Mouse (Mus musculus): ENCODE results near the gene Pabpc4. TPM values are rescaled to one million over a fixed set of nuclear protein-coding genes. Genes with fewer than 3 reads are reported as not detected.
A peak's percentile ranks its signal among the peaks of the same experiment; 100 is the strongest.
"Not testable (repeated sequence)": the region's sequence is repeated elsewhere in the genome, so short reads cannot be mapped to it uniquely, and the experiment has no call there.

Pabpc4 gene
- polyA plus RNA-seq, 1 experiment: 35.3 TPM

DNA sequence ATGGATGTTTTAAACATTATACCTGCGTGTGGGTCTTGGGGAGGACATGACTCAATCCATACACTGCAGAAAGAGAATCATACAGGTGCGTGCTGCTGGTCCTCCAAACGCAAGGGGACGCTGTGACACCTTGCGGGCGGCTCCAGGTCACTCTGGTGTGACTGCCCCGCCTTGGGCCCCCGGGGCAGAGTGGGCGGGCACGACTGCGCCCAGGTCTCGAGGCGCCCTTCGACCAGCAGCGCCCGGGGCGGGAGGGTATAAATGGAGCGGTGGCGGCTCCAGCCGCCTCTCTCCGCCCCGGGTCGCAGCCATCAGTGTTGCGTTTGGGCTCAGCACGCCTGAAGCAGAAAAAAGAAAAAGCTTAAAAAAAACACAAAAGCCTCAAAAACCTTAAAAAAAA lies 20.3 kb downstream of the Pabpc4 start:
- Histone ChIP-seq H3K4me3 (ENCODE audit: insufficient read depth, low read length) (peak overlapping the region; percentile 40), H3K4me1 (ENCODE audit: control insufficient read depth, insufficient read depth, low read length) (peaks cover 5% of the 10 kb centered on the region), H3K27ac (ENCODE audit: insufficient read depth, low read length) (peak overlapping the region; percentile 82)
- peak; percentile 68 for TF ChIP-seq CTCF (IDR thresholded peaks at IDR 0.05; ENCODE audit: extremely low read depth, insufficient read depth, low read length)
- no peak for TF ChIP-seq POLR2A (IDR thresholded peaks at IDR 0.05; ENCODE audit: extremely low read depth, insufficient read depth, low read length)

DNA sequence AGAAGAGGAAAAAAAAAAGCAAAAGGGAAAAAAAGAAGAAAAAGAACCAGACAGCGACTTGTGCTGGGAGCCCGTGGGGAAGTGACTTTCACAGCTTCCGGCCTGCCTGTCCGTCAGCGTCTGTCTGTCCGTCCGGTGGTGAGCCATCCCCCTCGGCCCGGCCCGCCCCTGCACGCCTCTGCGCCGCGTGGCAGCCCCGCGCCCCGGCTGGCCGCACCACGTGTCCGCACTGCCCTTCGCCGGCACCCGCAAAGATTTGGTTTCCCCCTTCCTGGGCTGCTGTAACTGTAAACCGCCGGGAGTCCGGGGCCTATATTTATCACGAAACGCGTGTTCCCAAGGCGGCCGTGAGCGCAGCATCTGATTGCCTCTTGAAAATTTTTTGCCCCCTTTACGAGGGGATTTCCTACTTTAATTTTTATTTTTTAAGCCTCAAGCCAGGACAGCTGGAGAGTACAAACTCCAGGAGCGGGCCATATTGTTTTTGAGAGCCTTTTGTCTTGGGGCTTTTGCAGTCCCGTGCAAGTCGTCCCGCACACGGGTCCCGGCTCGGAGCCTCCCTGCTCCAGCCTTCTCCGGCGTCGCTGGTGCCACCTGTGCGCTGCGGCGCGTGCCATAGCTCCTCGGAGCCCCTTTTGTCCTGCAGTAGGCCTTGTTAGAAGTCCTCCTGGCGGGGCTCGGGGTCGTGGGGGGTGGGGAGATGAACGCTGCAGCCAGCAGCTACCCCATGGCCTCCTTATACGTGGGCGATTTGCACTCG lies 20.9 kb downstream of the Pabpc4 start:
- peak overlapping the region; percentile 40 for H3K4me3 ChIP-seq (ENCODE audit: insufficient read depth, low read length)
- H3K4me1 ChIP-seq (ENCODE audit: control insufficient read depth, insufficient read depth, low read length); H3K27ac ChIP-seq (ENCODE audit: insufficient read depth, low read length): not testable (repeated sequence)

DNA sequence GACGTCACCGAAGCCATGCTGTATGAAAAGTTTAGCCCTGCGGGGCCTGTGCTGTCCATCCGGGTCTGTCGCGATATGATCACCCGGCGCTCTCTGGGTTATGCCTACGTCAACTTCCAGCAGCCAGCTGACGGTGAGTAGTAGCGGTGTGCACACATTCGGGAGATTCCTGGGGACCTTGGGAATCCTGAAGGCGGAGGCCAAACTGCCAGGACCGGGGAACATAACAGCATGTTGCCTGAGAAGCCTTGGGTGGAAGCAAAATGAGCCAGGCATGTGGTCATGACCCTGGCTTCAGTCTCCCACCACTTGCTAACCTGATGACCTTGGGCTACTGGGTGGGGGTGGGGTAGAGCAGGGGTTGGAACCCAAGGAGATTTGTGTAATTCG lies 21.5 kb downstream of the Pabpc4 start:
- not testable (repeated sequence) for H3K4me1 ChIP-seq (ENCODE audit: control insufficient read depth, insufficient read depth, low read length); H3K27ac ChIP-seq (ENCODE audit: insufficient read depth, low read length)
- peak overlapping the region; percentile 40 for H3K4me3 ChIP-seq (ENCODE audit: insufficient read depth, low read length)

DNA sequence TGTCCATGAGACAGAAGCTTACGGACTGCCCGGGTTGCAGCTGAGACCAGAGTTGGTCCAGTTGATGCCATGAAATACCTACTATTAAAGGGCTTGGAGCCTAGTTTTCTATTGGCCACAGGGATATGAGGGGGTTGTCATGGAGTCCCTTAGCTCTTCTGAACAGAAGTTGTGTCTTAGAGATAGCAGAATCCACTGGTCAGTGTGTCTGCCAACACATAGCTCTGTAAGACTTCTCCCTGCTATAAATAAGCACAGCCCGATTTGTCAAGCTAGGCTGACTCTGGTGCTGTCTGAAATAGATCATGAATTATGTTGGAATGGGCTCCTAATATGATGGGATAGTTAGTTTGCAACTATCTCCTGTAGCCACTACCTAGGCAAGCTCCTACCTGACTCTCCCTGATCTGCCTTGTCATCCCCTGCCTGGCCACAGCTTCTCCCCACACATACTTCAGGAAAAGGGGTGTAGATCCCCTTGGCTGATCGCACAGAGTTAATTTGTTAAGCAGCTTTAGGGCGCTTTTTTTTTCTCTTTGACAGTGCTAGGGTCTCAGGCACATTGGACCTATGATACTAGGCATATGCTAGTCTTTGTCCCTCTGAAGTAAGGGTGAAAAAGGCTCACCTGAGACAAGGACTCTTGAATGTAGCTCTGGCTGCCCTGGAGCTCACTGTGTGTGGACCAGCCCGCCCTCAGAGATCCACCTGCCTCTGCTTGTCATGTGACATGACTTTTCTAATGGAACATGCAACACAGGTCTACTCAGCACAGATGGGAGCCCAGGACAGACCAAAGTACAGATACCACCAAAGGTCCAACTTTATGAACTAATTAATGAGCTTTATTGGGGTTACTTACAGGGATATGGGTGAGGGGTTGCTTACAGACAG lies 22.8 kb downstream of the Pabpc4 start:
- Histone ChIP-seq H3K4me3 (ENCODE audit: insufficient read depth, low read length) (no peak overlapping the region), H3K27ac (ENCODE audit: insufficient read depth, low read length) (no peak overlapping the region), H3K4me1 (ENCODE audit: control insufficient read depth, insufficient read depth, low read length) (peaks cover 5% of the 10 kb centered on the region)
- TF ChIP-seq CTCF (IDR thresholded peaks at IDR 0.05; ENCODE audit: extremely low read depth, insufficient read depth, low read length) (no peak), POLR2A (IDR thresholded peaks at IDR 0.05; ENCODE audit: extremely low read depth, insufficient read depth, low read length) (no peak)

GRCm38 (mm10) chr4:123286790-123287189 lies 24.6 kb downstream of the Pabpc4 start:
- no peak for TF ChIP-seq POLR2A (IDR thresholded peaks at IDR 0.05; ENCODE audit: extremely low read depth, insufficient read depth, low read length)
- no peak for TF ChIP-seq CTCF (IDR thresholded peaks at IDR 0.05; ENCODE audit: extremely low read depth, insufficient read depth, low read length)
- H3K4me3 ChIP-seq (ENCODE audit: insufficient read depth, low read length): no peak overlapping the region
- peaks cover 5% of the 10 kb centered on the region for H3K4me1 ChIP-seq (ENCODE audit: control insufficient read depth, insufficient read depth, low read length)
- H3K27ac ChIP-seq (ENCODE audit: insufficient read depth, low read length): no peak overlapping the region

- no peak for TF ChIP-seq POLR2A (IDR thresholded peaks at IDR 0.05; ENCODE audit: extremely low read depth, insufficient read depth, low read length)
- TF ChIP-seq CTCF (IDR thresholded peaks at IDR 0.05; ENCODE audit: extremely low read depth, insufficient read depth, low read length): no peak
- peaks cover 5% of the 10 kb centered on the region for H3K4me1 ChIP-seq (ENCODE audit: control insufficient read depth, insufficient read depth, low read length)
- H3K27ac ChIP-seq (ENCODE audit: insufficient read depth, low read length): no peak overlapping the region
- no peak overlapping the region for H3K4me3 ChIP-seq (ENCODE audit: insufficient read depth, low read length)
These were observed 26.9 kb downstream of the Pabpc4 start for GRCm38 (mm10) chr4:123289038-123289437.

DNA sequence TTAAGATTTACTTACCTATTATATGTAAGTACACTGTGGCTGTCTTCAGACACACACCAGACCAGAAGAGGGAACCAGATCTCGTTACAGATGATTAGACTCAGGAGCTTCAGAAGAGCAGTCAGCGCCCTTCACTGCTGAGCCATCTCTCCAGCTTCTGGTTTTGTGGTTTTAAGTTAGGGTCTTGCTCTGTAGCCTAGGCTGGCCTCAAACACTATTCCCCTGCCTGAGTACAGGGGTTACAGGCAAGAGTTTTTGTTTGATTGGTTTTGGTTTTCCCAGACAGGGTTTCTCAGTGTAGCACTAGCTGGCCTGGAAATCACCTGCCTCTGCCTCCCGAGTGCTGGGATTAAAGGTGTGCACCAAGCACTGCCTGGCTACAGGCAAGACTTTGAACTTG lies 30.2 kb downstream of the Pabpc4 start:
- Histone ChIP-seq H3K27ac (ENCODE audit: insufficient read depth, low read length) (no peak overlapping the region), H3K4me3 (ENCODE audit: insufficient read depth, low read length) (no peak overlapping the region), H3K4me1 (ENCODE audit: control insufficient read depth, insufficient read depth, low read length) (no peaks in the 10 kb centered on the region)
- TF ChIP-seq CTCF (IDR thresholded peaks at IDR 0.05; ENCODE audit: extremely low read depth, insufficient read depth, low read length): no peak
- TF ChIP-seq POLR2A (IDR thresholded peaks at IDR 0.05; ENCODE audit: extremely low read depth, insufficient read depth, low read length): no peak

DNA sequence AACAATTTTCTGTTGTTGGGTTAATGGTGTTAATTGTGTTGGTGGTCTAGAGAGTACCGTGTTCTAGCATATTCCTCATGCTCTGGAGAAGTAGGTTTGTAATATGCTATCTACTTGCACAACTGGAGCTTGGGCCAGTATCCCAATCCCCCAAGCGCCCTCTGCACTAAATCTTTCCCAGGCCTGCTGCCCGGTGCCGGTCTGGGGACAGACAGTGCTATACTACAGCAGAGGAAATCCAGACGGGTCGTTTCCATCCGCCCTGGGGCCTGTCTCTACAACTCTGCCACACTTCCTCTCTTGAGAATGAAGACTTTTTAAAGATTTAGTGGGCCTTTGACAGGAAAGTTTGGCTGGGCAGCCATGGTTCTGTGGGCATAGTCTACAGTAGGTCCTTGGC lies 30.8 kb downstream of the Pabpc4 start:
- Histone ChIP-seq H3K27ac (ENCODE audit: insufficient read depth, low read length) (no peak overlapping the region), H3K4me1 (ENCODE audit: control insufficient read depth, insufficient read depth, low read length) (no peaks in the 10 kb centered on the region), H3K4me3 (ENCODE audit: insufficient read depth, low read length) (no peak overlapping the region)
- TF ChIP-seq POLR2A (IDR thresholded peaks at IDR 0.05; ENCODE audit: extremely low read depth, insufficient read depth, low read length): no peak
- TF ChIP-seq CTCF (IDR thresholded peaks at IDR 0.05; ENCODE audit: extremely low read depth, insufficient read depth, low read length): no peak

DNA sequence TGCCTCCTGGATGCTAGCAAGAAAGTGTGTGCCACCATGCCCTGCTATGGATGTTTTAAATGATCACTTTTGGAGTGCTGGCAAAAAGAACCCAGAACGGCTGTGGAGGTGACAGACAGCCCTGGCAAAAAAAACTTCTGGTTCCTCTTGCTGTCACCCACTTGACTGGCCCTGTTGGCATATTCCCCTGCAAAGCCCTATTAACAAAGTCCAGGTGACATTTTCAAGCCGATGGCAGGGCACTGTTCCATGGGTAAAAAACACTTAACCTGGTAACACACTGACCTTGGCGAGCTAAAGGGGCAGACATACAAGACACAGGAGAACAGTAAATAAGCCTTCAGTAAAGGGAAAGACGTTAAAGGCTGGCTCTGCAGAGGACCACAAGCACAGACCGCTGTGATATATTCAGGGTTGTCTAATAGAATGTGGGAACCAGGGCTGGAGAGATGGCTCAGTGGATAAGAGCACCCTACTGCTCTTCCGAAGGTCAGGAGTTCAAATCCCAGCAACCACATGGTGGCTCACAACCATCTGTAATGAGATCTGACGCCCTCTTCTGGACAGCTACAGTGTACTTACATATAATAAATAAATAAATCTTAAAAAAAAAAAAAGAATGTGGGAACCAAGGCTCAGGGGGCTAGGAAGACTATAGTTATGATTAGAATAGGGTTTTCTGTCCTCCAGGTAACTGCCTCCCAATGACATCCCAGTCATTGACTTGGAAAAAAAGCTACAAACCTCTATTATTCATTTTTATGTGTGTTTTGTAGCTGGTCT lies 31.7 kb downstream of the Pabpc4 start:
- Histone ChIP-seq H3K4me1 (ENCODE audit: control insufficient read depth, insufficient read depth, low read length) (no peaks in the 10 kb centered on the region), H3K4me3 (ENCODE audit: insufficient read depth, low read length) (no peak overlapping the region), H3K27ac (ENCODE audit: insufficient read depth, low read length) (no peak overlapping the region)
- no peak for TF ChIP-seq POLR2A (IDR thresholded peaks at IDR 0.05; ENCODE audit: extremely low read depth, insufficient read depth, low read length)
- no peak for TF ChIP-seq CTCF (IDR thresholded peaks at IDR 0.05; ENCODE audit: extremely low read depth, insufficient read depth, low read length)

GRCm38 (mm10) chr4:123295026-123295425 lies 32.9 kb downstream of the Pabpc4 start:
- H3K4me1 ChIP-seq (ENCODE audit: control insufficient read depth, insufficient read depth, low read length); H3K4me3 ChIP-seq (ENCODE audit: insufficient read depth, low read length); H3K27ac ChIP-seq (ENCODE audit: insufficient read depth, low read length): not testable (repeated sequence)

Measured in cortical plate, adult 2 months (tissue).